Mouse (Mus musculus) lung, postnatal 0 days (tissue): ENCODE data around the gene Trim62. TPM values are rescaled to one million over a fixed set of nuclear protein-coding genes. Genes with fewer than 3 reads are reported as not detected.

ENCODE experiments used
- ATAC-seq: fragments of 200-750 bp; cut with Nextera tagmentation; 2 replicates; pipeline ENCODE4 v1.8.0; 2017; ENCODE audit warnings: moderate library complexity
- DNase-seq: peaks from one replicate; pipeline ENCODE4 v3.0.0-alpha.2; 2016; ENCODE audit warnings: low spot score
- H3K27ac ChIP-seq: fragments of 300-500 bp; sonication (generic); 2 replicates; pipeline ENCODE4 v1.5.1; 2014; ENCODE audit warnings: antibody characterized with exemption, mild to moderate bottlenecking, low read length, mixed read lengths
- H3K27me3 ChIP-seq: fragments of 300-500 bp; sonication (generic); replicated peaks from 2 replicates; pipeline ENCODE4 v1.6.1; 2014; ENCODE audit warnings: low read length, mixed read lengths; ENCODE audit not compliant: insufficient read depth
- H3K36me3 ChIP-seq: fragments of 300-500 bp; sonication (generic); 2 replicates; pipeline ENCODE4 v1.6.1; 2014; ENCODE audit warnings: low read length, mixed read lengths; ENCODE audit not compliant: insufficient read depth
- H3K4me1 ChIP-seq: fragments of 300-500 bp; sonication (generic); 2 replicates; pipeline ENCODE4 v1.6.1; 2014; ENCODE audit warnings: antibody characterized with exemption, low read depth, low read length, mixed read lengths; ENCODE audit not compliant: insufficient read depth
- H3K4me2 ChIP-seq: fragments of 300-500 bp; sonication (generic); replicated peaks from 2 replicates; pipeline ENCODE4 v1.6.1; 2014; ENCODE audit warnings: low read depth, mild to moderate bottlenecking, low read length, moderate library complexity, mixed read lengths
- H3K4me3 ChIP-seq: fragments of 300-500 bp; sonication (generic); 2 replicates; pipeline ENCODE4 v1.5.1; 2014; ENCODE audit warnings: low read depth, low read length
- H3K9ac ChIP-seq: fragments of 300-500 bp; sonication (generic); replicated peaks from 2 replicates; pipeline ENCODE4 v1.6.1; 2014; ENCODE audit warnings: low read depth, mild to moderate bottlenecking
- H3K9me3 ChIP-seq: fragments of 300-500 bp; sonication (generic); 2 replicates; pipeline ENCODE4 v1.6.1; 2016; ENCODE audit warnings: low read length, mixed read lengths
- CTCF ChIP-seq: IDR thresholded peaks from 2 replicates; pipeline ENCODE4 v1.5.1; 2016; ENCODE audit warnings: antibody characterized with exemption, mild to moderate bottlenecking
- EP300 ChIP-seq: IDR thresholded peaks from 2 replicates; pipeline ENCODE4 v1.6.1; 2016; ENCODE audit warnings: antibody characterized with exemption, mild to moderate bottlenecking, control low read depth
- WGBS: fragments of 180-500 bp; shearing (Covaris S2); extraction: QIAGEN DNeasy Blood & Tissue Kit; methylation state at CpG from one replicate; pipeline ENCODE4 v1.1.7; 2014; 5-methylcytosine and 5-hydroxymethylcytosine counted together
- polyA plus RNA-seq: library from polyadenylated mRNA; unstranded; fragments of >200 nt; fragmentation: Nextera tagmentation; extraction: Ambion mirVana; gene quantifications from 2 replicates; pipeline ENCODE4 v1.2.1, GENCODE M21; 2015

Trim62 gene
- polyA plus RNA-seq, 1 experiment from 2014 or later: 3.3 TPM

DNA sequence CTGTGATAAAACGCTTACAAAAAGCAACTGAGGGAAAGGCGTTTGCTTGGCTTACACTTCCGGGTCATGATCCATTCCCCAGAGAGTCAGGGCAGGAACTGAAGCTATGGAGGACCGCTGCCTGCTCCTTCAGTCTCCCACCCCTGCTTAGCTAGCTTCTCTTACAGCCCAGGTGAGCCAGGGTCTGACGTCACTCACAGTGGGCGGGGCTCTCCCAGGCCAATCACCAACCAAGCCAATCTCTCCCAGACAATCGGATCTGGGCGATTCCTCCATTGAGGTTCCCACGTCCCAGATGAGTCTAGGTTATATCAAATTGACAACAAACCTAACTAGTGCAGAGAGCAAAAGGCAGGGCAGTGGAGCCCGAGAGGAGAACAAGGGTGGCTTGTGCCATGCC lies 35.7 kb downstream of the Trim62 start:
- no peaks in the 10 kb centered on the region for H3K9me3 ChIP-seq
- TF ChIP-seq EP300 (no peak), CTCF (no peak)
- no peak overlapping the region for H3K9ac ChIP-seq
- peak; percentile 25 for DNase-seq
- no peaks in the 10 kb centered on the region for H3K36me3 ChIP-seq
- 25% methylated on average over 10 of the region's 10 CpGs for WGBS
- no peaks in the 10 kb centered on the region for H3K27me3 ChIP-seq
- H3K4me2 ChIP-seq: no peak overlapping the region
- H3K4me3 ChIP-seq: no peak overlapping the region
- no peak; the same call in 1 of the 2 replicates for ATAC-seq
- no peak overlapping the region for H3K27ac ChIP-seq
- no peaks in the 10 kb centered on the region for H3K4me1 ChIP-seq

DNA sequence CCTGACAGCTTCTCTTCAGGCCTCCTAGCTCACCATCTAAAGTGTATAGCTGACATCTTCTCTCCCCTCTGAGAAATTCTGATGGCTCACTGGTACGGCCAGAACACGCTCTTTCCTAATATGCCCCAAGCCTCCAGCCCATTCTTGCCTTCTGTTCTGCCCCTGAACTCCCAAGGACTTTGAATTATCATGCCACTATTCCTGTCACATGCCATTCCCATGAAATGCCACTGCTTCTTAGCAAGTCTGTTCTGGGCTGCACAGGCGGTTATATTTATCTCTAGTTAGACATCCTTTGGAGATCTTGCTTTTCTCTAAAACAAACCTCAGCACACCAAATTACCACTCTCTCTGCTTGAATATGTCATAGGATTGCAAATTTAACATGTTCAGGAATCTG lies 40.2 kb downstream of the Trim62 start:
- Histone ChIP-seq H3K36me3 (no peaks in the 10 kb centered on the region), H3K4me1 (peaks cover 8% of the 10 kb centered on the region; the same call in 1 of the 2 replicates), H3K4me2 (no peak overlapping the region), H3K9me3 (no peaks in the 10 kb centered on the region), H3K4me3 (no peak overlapping the region), H3K27me3 (no peaks in the 10 kb centered on the region), H3K9ac (no peak overlapping the region), H3K27ac (no peak overlapping the region)
- no peak for TF ChIP-seq CTCF
- DNase-seq (no peak), ATAC-seq (no peak)
- WGBS: 82% methylated on average over 3 of the region's 3 CpGs

DNA sequence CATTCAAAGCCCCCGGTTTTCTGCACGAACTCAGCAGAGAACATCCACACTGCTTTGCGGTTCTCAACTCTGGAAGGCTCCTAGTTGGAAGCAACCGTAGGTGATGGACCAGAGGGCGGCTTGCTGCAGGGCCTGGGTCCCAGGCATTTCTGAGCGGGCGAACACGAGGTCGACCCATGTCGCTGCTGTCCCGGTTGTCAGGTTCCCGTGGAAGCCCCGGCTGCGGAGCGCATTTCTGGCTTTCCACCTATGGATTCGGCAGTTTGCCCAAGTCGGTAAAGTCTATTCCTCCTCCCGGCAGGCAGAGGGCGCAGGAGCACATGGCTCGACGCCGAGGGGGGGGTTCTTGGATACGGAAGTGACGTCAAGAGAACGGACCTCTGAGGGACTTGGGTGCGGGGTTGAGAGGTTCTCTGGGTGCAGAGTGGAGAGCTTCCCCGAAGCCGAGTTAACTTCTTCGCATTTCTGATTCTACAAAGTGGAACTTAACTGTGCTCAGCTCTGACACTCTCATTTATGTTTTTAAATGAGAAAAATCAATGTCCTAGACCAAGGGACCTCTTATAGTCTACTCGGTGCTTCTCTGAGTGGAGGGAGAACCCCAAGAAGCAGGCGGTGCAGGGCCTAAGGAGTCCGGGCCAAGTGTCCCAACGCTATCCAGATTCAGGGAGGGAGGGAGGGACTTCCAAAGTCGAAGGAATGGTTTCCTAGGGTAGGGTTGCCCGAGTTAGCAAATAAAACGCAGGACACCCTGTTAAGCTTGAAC lies 41.6 kb downstream of the Trim62 start:
- WGBS: 14% methylated on average over 36 of the region's 36 CpGs
- TF ChIP-seq EP300 (no peak), CTCF (peak; percentile 94)
- ATAC-seq (peak; percentile 93), DNase-seq (peak; percentile 94)
- no peaks in the 10 kb centered on the region for H3K27me3 ChIP-seq
- H3K9ac ChIP-seq: peak overlapping the region; percentile 23; the same call in 1 of the 2 replicates
- peak overlapping the region; percentile 20; the same call in 1 of the 2 replicates for H3K4me3 ChIP-seq
- peak overlapping the region; percentile 51 for H3K4me2 ChIP-seq
- H3K4me1 ChIP-seq: peaks cover 8% of the 10 kb centered on the region; the same call in 1 of the 2 replicates
- H3K27ac ChIP-seq: no peak overlapping the region; the same call in 1 of the 2 replicates
- no peaks in the 10 kb centered on the region for H3K9me3 ChIP-seq
- no peaks in the 10 kb centered on the region for H3K36me3 ChIP-seq

DNA sequence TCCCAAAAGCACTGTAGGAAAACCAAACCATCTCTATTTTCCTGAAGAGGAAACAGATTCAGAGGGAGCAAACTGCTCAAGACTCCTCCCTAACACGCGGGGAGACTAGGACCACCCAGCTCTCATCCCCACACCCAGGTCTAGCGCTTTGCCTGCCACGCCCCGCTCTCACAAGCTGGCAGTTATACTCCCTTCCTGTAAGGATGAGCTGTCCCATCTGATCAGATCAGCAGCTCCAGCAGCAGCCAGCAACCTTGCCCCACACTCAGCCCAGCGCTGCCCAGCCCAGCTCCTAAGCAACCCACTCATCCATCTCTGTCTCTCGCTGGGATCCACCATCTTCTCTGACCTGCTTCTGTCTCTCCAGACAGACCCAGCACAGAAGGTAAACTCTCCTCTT lies 49.4 kb downstream of the Trim62 start:
- no peaks in the 10 kb centered on the region for H3K4me1 ChIP-seq
- 52% methylated on average over 7 of the region's 7 CpGs for WGBS
- H3K27ac ChIP-seq: no peak overlapping the region
- H3K4me3 ChIP-seq: no peak overlapping the region
- no peaks in the 10 kb centered on the region for H3K27me3 ChIP-seq
- no peak for ATAC-seq
- H3K36me3 ChIP-seq: no peaks in the 10 kb centered on the region
- no peak overlapping the region for H3K9ac ChIP-seq
- no peak for DNase-seq
- H3K4me2 ChIP-seq: no peak overlapping the region
- no peaks in the 10 kb centered on the region for H3K9me3 ChIP-seq
- no peak for TF ChIP-seq CTCF
- TF ChIP-seq EP300: no peak

DNA sequence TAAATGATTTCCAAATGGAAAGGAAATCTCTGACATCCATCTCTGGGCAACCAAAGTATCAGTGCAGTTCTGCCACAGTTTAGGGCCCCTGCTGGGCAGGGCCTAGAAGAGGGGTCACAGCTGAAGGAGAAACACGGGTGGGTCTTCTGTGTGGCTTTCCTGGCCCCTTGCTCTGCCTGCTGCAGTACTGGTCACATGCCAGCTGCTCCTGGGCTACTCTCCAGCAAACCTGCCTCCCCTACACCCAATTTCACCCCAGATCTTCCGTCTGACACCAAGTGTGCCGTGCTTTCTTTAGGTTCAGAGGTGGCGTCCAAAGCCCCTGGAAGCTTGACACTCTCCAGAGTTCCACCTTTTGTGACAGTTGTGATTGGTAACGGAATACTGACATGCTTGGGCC lies 52.2 kb downstream of the Trim62 start:
- H3K27ac ChIP-seq: no peak overlapping the region
- H3K36me3 ChIP-seq: no peaks in the 10 kb centered on the region
- TF ChIP-seq CTCF: no peak
- TF ChIP-seq EP300: no peak
- DNase-seq (no peak), ATAC-seq (no peak)
- H3K4me3 ChIP-seq: no peak overlapping the region
- no peaks in the 10 kb centered on the region for H3K4me1 ChIP-seq
- H3K27me3 ChIP-seq: no peaks in the 10 kb centered on the region
- H3K4me2 ChIP-seq: no peak overlapping the region
- no peak overlapping the region for H3K9ac ChIP-seq
- 67% methylated on average over 5 of the region's 5 CpGs for WGBS
- H3K9me3 ChIP-seq: no peaks in the 10 kb centered on the region

DNA sequence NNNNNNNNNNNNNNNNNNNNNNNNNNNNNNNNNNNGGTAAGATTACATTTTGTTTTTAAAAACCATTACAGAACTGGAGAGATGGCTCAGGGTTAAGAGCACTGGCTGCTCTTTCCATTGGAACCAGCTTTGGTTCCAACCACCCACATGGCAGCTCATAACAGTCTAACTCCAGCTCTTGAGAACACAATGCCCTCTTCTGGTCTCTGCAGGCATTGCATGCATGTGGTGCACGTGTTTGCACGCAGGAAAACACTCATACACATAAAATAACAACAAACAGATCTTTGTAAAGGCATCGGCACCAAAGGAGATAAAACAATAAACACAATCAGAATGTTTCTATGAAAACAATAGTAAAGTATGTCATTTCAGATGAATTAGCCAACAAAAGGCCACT lies 59.0 kb downstream of the Trim62 start:
- H3K27me3 ChIP-seq: no peaks in the 10 kb centered on the region
- H3K4me1 ChIP-seq: no peaks in the 10 kb centered on the region
- H3K9ac ChIP-seq: no peak overlapping the region
- 47% methylated on average over 3 of the region's 3 CpGs for WGBS
- H3K4me2 ChIP-seq: no peak overlapping the region
- ATAC-seq (no peak), DNase-seq (no peak)
- H3K36me3 ChIP-seq: no peaks in the 10 kb centered on the region
- H3K4me3 ChIP-seq: no peak overlapping the region
- no peak overlapping the region for H3K27ac ChIP-seq
- TF ChIP-seq EP300 (no peak), CTCF (peak; percentile 51)
- no peaks in the 10 kb centered on the region for H3K9me3 ChIP-seq
